Mouse (Mus musculus): ENCODE data around the gene Orai1. TPM values are rescaled to one million over a fixed set of nuclear protein-coding genes. Genes with fewer than 3 reads are reported as not detected.

The Orai1 gene
- polyA plus RNA-seq, 2 experiments = 20.7 to 25.0 TPM

GRCm38 (mm10) chr5:123024312-123024711 is 9.4 kb downstream of the Orai1 start:
- 90% methylated on average over 6 of the region's 6 CpGs for WGBS
- Histone ChIP-seq H3K4me1 (ENCODE audit: control insufficient read depth, insufficient read depth, low read length) (peaks cover 29% of the 10 kb centered on the region), H3K4me3 (replicated peaks; ENCODE audit: low read length) (no peak overlapping the region), H3K4me2 (replicated peaks; ENCODE audit: low read depth, low read length, severe bottlenecking) (no peak overlapping the region), H3K27me3 (ENCODE audit: control insufficient read depth, insufficient read depth, low read length) (no peaks in the 10 kb centered on the region), H3K9ac (ENCODE audit: low read depth, low read length, severe bottlenecking) (no peak overlapping the region), H3K36me3 (ENCODE audit: control insufficient read depth, insufficient read depth, low read length) (peaks cover 6% of the 10 kb centered on the region), H3K9me3 (ENCODE audit: control insufficient read depth, low read length) (no peaks in the 10 kb centered on the region), H3K27ac (replicated peaks; ENCODE audit: low read depth, low read length) (no peak overlapping the region)
- ATAC-seq (ENCODE audit: low FRiP score, low read depth) = no peak
- TF ChIP-seq POLR2A (IDR thresholded peaks at IDR 0.05; ENCODE audit: borderline replicate concordance, extremely low read depth, insufficient read depth, insufficient read length) = no peak
- DNase-seq (ENCODE audit: low spot score) = no peak

GRCm38 (mm10) chr5:123024965-123025573 is 10.2 kb downstream of the Orai1 start:
- peaks cover 13% of the 10 kb centered on the region for H3K36me3 ChIP-seq (ENCODE audit: control insufficient read depth, insufficient read depth, low read length)
- H3K4me2 ChIP-seq (replicated peaks; ENCODE audit: low read depth, low read length, severe bottlenecking) = no peak overlapping the region
- ATAC-seq (ENCODE audit: low FRiP score, low read depth) = no peak
- no peak overlapping the region for H3K9ac ChIP-seq (ENCODE audit: low read depth, low read length, severe bottlenecking)
- no peak for DNase-seq (ENCODE audit: low spot score)
- no peaks in the 10 kb centered on the region for H3K27me3 ChIP-seq (ENCODE audit: control insufficient read depth, insufficient read depth, low read length)
- H3K27ac ChIP-seq (replicated peaks; ENCODE audit: low read depth, low read length) = peak overlapping the region; percentile 20; the same call in 1 of the 2 replicates
- 65% methylated on average over 9 of the region's 9 CpGs for WGBS
- H3K4me1 ChIP-seq (ENCODE audit: control insufficient read depth, insufficient read depth, low read length) = peaks cover 23% of the 10 kb centered on the region
- H3K4me3 ChIP-seq (replicated peaks; ENCODE audit: low read length) = no peak overlapping the region
- H3K9me3 ChIP-seq (ENCODE audit: control insufficient read depth, low read length) = no peaks in the 10 kb centered on the region
- no peak for TF ChIP-seq POLR2A (IDR thresholded peaks at IDR 0.05; ENCODE audit: borderline replicate concordance, extremely low read depth, insufficient read depth, insufficient read length)

GRCm38 (mm10) chr5:123026414-123026813 is 11.5 kb downstream of the Orai1 start:
- Histone ChIP-seq H3K27me3 (ENCODE audit: control insufficient read depth, insufficient read depth, low read length) (no peaks in the 10 kb centered on the region), H3K9me3 (ENCODE audit: control insufficient read depth, low read length) (no peaks in the 10 kb centered on the region), H3K27ac (replicated peaks; ENCODE audit: low read depth, low read length) (no peak overlapping the region), H3K36me3 (ENCODE audit: control insufficient read depth, insufficient read depth, low read length) (peaks cover 18% of the 10 kb centered on the region), H3K4me2 (replicated peaks; ENCODE audit: low read depth, low read length, severe bottlenecking) (no peak overlapping the region), H3K9ac (ENCODE audit: low read depth, low read length, severe bottlenecking) (no peak overlapping the region), H3K4me3 (replicated peaks; ENCODE audit: low read length) (no peak overlapping the region), H3K4me1 (ENCODE audit: control insufficient read depth, insufficient read depth, low read length) (peaks cover 23% of the 10 kb centered on the region)
- no peak for DNase-seq (ENCODE audit: low spot score)
- no peak for TF ChIP-seq POLR2A (IDR thresholded peaks at IDR 0.05; ENCODE audit: borderline replicate concordance, extremely low read depth, insufficient read depth, insufficient read length)
- WGBS = 59% methylated on average over 6 of the region's 6 CpGs
- no peak for ATAC-seq (ENCODE audit: low FRiP score, low read depth)

GRCm38 (mm10) chr5:123027436-123027835 is 12.6 kb downstream of the Orai1 start:
- 60% methylated on average over 6 of the region's 6 CpGs for WGBS
- ATAC-seq (ENCODE audit: low FRiP score, low read depth) = no peak
- Histone ChIP-seq H3K4me2 (replicated peaks; ENCODE audit: low read depth, low read length, severe bottlenecking) (no peak overlapping the region), H3K9me3 (ENCODE audit: control insufficient read depth, low read length) (no peaks in the 10 kb centered on the region), H3K9ac (ENCODE audit: low read depth, low read length, severe bottlenecking) (no peak overlapping the region), H3K27me3 (ENCODE audit: control insufficient read depth, insufficient read depth, low read length) (no peaks in the 10 kb centered on the region), H3K4me1 (ENCODE audit: control insufficient read depth, insufficient read depth, low read length) (peaks cover 23% of the 10 kb centered on the region), H3K27ac (replicated peaks; ENCODE audit: low read depth, low read length) (no peak overlapping the region), H3K4me3 (replicated peaks; ENCODE audit: low read length) (no peak overlapping the region), H3K36me3 (ENCODE audit: control insufficient read depth, insufficient read depth, low read length) (peaks cover 21% of the 10 kb centered on the region)
- DNase-seq (ENCODE audit: low spot score) = no peak
- no peak for TF ChIP-seq POLR2A (IDR thresholded peaks at IDR 0.05; ENCODE audit: borderline replicate concordance, extremely low read depth, insufficient read depth, insufficient read length)

GRCm38 (mm10) chr5:123029729-123030128 is 14.9 kb downstream of the Orai1 start:
- no peak for TF ChIP-seq POLR2A (IDR thresholded peaks at IDR 0.05; ENCODE audit: borderline replicate concordance, extremely low read depth, insufficient read depth, insufficient read length)
- H3K4me1 ChIP-seq (ENCODE audit: control insufficient read depth, insufficient read depth, low read length) = peaks cover 19% of the 10 kb centered on the region
- H3K27ac ChIP-seq (replicated peaks; ENCODE audit: low read depth, low read length) = peak overlapping the region; percentile 33; the same call in 1 of the 2 replicates

More at GRCm38 (mm10) chr5:123029729-123030128, 14.9 kb downstream of the Orai1 start:
- Histone ChIP-seq H3K9me3 (ENCODE audit: control insufficient read depth, low read length) (no peaks in the 10 kb centered on the region), H3K9ac (ENCODE audit: low read depth, low read length, severe bottlenecking) (no peak overlapping the region), H3K27me3 (ENCODE audit: control insufficient read depth, insufficient read depth, low read length) (no peaks in the 10 kb centered on the region), H3K4me2 (replicated peaks; ENCODE audit: low read depth, low read length, severe bottlenecking) (no peak overlapping the region), H3K36me3 (ENCODE audit: control insufficient read depth, insufficient read depth, low read length) (peaks cover 22% of the 10 kb centered on the region), H3K4me3 (replicated peaks; ENCODE audit: low read length) (no peak overlapping the region)
- ATAC-seq (ENCODE audit: low FRiP score, low read depth) (peak; percentile 13; the same call in 1 of the 2 replicates), DNase-seq (ENCODE audit: low spot score) (no peak)
- 89% methylated on average over 7 of the region's 7 CpGs for WGBS

Measured in limb, embryonic 14.5 days (tissue).